Mouse (Mus musculus) retina, adult 2 months (tissue): ENCODE data around the gene Csmd2.

Experiments used
- DNase-seq: peaks from one replicate; pipeline ENCODE4 v3.0.0-alpha.2; 2012; ENCODE audit warnings: low read depth, low spot score

Gene Csmd2

DNA sequence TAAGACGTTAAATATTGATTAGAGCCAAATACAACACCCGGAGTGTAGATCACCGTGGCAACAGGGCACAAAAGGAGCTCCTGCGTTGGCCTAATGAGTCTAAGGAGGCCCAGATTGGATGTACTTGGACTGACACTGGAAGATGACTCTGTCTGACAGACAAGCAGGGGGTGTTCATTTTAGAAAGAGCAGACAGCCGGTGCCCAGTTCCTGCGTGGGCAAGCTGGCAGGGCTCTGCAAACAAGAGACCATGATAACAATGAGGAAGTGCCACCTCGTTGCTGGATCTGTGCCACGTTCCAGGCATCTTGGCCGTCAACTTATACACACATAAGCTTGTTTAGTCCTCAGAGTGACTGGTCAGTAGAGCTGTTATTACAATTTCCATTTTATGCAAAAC lies 342.9 kb downstream of the Csmd2 start:
- DNase-seq: no peak

DNA sequence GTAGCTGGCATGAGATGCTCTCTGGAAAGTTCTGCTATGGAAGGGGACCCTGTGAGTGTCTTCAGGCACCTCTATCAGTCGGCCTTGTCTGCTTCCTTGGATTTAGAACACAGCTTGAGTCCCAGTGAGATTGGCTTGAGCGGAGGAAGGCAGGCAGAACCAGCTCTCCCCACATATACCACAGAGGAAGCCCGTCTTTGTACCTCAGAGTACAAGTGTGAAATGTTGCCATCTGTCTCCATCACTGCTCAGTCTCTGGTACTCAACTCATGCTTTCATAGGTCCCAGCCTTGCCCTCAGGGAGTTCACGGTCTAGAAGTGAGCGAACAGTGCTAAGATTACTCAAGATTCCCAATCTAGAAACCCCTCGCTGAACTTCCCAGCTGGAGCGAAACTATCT lies 352.8 kb downstream of the Csmd2 start:
- no peak for DNase-seq

DNA sequence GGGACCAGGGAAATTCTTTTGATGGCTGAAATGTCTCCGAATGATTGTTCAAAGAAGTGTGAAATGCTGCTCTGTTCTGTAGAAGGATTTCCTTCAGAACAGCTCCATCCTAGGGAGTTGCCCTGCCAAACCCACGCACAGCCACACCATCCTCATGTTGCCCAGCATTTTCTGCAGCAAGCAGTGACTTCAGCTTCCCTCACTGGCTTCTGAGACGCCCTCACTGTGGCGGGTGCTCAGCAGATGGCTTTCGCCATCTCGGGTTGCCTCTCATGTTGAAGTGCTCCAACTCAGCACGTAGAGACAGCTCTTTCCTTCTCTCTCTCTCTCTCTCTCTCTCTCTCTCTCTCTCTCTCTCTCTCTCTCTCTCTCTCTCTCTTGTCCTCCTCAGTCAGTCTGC lies 353.7 kb downstream of the Csmd2 start:
- DNase-seq: no peak

DNA sequence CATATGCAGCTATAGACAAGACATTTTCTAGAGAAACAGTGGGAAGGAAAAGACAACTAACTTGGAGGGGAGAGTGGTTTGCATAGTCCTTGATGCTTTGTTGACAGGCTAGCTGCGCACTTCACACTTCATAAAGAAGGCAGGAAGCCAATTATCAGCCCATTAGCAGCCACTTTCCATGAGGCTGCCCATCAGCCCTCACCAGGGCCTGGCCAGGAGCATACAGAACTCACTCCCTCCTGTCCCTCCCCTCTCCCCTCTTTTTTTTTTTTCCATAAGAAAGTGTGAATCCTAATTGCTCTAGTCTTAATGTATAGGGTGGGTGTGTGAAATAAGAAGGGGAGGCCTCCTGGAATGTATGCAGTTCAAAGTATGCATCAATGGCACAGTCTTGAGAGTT lies 354.6 kb downstream of the Csmd2 start:
- no peak for DNase-seq

DNA sequence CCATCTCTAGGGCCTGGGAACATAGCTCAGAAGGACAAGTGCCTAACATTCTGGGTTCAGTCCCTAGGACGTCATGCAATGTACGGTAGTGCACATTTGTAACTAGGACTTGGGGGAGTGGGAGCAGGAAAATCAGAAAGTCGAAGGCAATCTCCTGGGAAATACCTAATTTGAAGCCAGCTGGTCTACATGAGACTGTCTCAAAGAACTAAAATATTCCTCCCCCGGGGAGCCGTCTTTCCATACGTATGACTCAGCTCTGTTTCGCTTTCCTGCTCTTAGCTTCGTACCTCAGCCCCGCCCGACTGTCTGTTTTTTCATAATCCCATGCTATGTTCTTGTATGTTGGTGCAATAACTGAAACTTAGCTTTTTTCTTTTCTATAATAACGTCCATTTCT lies 371.1 kb downstream of the Csmd2 start:
- DNase-seq: no peak

DNA sequence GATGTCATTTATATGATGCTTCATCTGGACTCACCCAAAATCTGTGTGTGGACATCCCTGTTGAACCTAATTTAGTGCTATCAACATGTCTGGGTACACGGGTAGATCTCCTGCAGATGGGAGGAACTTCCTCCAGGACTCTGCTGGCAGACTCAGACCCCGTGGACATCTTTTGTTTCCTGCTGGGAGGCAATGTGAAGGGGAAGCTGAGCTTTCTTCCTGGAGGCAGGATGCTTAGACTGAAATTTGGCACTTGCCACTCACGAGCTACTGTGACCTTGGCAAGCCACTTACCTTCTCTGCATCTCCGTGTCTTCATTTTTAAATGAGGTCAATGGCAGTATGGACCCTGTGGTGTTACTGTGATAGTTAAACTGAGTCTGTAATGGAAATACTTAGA lies 378.2 kb downstream of the Csmd2 start:
- no peak for DNase-seq

DNA sequence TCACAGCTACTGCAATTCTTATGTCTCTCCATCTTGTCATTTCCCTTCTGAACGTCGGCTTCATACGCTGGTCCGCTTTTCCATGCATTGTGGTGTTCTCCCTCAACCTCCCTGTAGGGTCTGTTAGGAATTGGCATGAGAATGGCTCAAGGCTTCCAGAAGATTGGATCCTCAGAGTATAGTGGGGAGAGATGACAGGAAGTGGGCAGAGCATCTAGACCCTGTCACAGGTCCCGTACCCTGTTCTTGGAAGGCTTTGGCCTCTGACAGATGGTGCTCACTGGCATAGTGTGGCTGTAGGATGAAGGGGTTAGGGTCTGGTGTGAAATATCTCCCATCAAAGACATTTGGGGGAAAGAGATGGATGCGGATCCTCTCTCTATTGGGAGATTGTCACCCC lies 380.4 kb downstream of the Csmd2 start:
- no peak for DNase-seq

DNA sequence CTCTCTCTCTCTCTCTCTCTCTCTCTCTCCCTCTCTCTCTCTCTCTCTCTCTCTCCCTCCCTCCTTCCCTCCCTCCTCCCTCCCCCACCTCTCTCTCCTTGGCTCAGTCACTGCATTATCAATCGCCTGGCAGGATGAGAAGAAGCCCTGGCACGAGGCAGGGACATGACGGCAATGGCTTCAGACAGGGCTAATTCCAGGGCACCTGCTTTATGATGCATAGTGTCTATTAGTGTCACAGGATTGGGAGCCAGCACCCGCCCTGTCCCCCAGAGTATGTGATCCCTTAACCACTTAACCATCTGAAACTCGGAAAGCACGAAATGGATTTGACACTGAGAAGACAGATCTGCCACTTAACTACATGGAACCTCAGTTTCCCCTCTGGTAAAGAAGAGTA lies 384.1 kb downstream of the Csmd2 start:
- no peak for DNase-seq

DNA sequence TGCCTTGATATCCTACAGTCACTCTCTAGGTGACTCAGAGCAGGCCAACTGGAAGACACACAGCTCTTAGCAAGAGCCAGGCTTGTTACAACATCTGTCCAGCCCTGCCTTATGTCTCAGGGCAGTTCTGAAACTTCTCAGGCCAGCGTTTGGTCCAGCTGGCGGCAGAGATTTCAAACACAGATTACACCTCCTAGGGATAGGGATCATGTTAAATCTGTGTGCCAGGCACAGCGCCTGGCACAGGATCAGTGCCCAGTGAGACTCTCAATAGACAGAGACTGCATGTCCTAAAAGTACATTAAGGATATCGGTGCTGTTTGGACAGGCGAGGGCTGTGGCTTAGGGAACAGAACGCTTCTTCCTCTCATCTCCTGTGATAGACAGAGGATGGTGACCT lies 385.5 kb downstream of the Csmd2 start:
- DNase-seq: no peak

DNA sequence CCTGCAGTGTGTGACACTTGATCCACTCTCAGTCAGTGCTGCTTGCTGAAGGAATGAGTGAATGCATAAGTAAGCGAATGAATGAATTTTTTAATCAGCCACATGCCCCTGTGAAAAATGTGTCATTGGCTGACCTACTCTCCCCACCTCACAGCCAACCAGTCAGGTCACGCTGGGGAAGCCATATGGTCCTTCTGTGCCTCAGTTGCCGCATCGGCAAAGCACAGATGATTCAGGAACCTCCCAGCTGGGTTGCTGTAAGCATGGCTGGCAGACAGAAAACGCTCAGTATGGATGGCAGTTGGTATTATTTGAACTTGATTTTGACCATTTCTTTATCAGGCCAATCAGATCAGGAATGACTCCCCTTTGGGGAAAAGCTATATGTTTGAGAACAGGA lies 386.4 kb downstream of the Csmd2 start:
- DNase-seq: no peak

DNA sequence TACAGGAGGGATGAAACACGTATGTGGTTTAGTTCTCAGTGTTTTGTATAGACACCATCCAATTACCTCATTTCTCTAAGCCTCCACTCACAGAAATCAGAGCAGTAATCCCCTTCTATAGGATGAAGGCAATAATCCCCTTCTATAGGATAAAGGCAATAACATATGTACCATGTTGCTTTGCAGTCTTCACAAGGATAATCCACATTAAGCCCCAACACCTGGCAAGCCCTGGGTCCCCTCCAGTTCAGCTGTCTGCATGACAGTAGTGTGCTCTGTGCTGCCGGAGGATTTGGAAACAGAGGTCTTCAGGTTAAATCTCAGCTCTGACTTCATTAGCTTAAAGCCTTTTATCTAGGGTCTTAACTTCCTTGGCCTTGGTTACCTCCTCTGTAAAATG lies 391.3 kb downstream of the Csmd2 start:
- no peak for DNase-seq

DNA sequence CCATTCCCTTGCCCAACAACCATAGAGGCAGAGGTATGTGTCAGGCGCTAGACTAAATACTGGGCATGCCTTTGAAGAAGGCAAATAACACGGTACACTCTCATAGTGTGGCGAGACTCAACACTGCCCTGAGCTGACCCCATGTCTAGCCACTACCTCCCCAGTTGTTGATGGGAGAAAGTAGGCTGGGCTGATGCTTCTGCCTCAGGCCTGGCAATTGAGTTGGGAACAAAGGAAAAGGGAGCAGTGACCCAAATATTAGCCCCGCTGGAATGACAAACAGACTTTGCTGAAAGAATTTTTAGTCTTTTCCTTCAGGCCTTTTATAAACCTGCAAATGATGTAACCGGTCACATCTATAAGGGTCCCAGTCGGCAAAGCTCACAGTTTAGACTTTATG lies 393.7 kb downstream of the Csmd2 start:
- DNase-seq: no peak

DNA sequence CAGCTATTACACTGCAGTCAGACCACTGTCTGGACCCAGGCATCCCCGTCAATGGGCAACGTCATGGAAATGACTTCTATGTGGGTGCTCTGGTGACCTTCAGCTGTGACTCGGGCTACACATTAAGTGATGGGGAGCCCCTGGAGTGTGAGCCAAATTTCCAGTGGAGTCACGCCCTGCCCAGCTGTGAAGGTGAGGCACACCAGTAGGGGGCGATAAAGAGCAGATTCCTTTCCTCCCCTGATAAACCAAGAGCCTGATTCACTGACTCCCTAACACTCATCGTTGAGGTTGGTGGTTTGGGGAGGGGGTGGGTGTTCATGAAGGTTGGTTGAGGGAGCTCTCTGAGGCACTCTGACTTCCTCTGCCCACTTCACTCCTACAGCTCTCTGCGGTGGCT lies 396.1 kb downstream of the Csmd2 start:
- DNase-seq: no peak

DNA sequence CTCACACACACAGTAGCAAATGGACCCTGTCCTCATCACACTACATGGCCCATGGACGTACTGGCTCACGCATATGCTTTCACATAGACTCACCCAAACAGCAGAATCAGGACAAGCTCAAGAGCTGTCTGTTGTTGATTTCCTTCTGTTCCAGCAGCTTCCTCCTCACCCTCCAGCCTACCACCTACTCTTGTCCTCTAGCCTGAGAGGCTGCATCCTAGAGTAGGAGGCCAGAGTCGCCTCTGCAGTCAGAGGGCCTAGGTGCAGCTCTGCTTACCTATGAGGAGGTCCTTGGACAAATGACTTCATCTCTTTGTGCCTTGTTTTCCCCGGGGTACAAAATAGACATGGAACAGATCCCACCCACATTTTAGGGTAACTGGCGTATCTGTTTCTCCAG lies 403.8 kb downstream of the Csmd2 start:
- no peak for DNase-seq

DNA sequence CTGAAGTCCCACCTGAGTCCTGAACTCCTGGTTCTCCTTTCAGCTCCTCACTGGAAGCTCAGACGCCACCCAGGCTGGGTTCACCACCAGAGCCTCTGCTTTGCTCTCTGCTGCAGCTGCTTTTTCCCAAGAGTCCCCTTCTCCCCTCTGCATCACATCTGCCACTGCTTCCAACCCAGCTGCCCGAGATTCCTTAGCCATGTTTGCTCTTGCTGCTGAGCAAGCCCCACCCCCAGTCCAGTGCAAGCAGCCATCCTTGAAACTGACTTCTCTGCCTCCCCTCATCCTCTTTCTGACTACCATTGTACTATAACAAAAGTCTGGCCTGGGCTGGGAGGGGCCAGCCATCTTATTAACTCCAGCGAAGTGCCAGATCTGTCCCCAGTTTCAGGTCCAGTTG lies 404.6 kb downstream of the Csmd2 start:
- no peak for DNase-seq

DNA sequence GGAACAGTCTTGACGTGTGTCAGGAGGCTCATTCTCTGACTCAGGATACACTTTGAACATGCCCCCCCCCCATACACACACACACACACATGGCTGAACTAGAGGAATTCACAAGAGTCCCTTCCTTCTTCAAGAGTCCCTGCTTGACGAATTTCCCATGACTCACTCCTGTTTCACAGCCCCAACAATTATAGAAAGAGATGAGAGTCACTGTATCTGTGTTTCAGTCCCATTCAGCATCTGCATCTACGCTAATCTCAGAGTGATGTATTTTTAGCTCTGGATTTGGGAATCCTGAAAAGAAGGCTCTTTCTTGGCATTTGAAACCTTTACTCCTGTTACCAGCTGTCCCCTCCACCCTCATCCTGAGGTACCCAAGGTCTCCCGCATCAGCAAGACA lies 406.2 kb downstream of the Csmd2 start:
- no peak for DNase-seq

DNA sequence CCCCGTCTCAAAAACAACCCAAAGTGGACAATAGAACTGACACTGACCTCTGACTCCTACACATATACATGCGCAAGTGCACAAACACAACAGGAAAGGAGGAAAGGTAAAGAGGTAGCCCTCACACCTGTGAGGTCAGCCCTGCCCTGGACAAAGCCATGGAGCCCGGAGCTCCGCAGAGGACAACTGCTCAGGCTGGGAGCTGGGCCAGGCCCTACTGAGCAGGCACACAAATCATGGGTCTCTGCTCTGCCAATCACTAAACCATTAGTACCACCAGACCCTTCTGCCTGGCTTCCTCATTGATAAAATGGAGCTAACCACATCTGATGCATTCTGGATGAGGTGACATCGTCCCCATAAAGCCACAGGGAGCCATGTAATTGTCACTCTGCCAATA lies 409.0 kb downstream of the Csmd2 start:
- DNase-seq: no peak

DNA sequence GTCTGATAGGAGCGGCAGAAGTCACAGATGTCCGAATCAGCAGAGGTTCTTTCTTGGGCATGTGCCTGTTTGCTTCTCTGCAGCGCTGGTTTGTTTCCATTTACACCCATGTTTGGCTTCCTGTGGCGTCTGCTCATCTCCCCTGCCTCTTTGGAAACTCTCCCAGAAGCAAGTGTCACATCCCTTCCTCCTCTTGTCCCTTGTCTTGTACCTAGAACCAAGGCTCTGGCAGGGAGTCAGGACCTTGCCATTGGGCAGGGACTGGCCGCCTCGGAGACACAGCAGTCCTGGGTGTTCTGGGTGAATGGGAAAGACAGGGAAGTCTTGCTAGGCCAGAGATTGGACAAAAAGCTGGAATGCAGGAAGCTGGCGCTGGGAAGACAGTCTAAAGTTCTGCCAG lies 410.1 kb downstream of the Csmd2 start:
- DNase-seq: no peak

DNA sequence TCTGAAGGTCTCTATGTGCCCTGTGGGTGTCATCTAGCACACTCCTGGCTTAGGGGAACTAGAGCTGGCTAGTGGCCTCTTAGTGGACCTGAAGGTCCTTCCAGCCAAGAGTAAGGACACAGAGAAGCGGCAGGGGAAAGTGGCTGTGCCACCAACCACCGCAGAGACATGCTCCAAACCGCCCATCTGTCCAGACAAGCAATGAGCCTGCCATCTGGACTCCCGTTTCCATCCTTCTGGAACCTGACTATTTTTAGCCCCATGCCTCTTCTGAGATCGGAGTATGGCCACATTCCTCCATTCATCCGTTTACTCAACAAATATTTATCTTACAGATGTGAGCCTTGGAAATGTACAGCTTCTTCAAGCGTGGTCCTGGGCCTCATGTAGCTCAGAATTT lies 411.3 kb downstream of the Csmd2 start:
- DNase-seq: no peak

DNA sequence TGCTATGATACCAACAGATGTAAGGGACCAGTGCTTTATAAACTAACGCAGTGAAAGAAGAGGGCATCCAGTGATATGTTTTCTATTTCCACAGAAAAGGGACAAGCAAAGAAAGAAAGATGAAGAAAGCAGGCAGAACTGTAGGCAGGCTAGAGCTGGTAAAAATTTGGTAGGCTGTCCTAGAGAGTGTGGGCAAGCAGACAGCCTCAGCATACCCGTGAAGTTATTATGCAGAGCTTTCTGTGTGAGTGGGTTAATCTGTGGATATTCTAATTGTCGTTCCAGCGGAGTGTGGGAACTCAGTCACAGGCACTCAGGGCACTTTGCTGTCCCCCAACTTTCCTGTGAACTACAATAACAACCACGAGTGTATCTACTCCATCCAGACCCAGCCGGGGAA lies 412.4 kb downstream of the Csmd2 start:
- DNase-seq: no peak

DNA sequence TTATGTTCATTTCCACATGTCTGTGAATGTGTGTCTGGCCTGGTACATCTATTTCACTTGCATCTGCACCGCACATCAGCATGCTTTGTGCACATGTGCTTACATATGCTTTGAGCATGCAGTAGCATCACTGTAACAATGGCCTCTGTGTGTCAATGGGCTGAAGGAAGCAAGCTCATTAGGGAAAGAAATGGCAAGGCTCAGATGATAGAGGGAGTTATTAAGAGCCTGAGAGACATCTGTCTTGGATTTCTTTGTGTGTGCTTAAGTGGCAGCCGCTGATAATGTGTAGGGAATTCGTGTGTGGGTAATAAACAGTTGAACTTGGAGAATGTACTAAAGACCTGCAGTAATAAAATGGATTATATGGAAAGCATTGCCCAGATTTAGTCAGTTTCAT lies 413.9 kb downstream of the Csmd2 start:
- DNase-seq: no peak

DNA sequence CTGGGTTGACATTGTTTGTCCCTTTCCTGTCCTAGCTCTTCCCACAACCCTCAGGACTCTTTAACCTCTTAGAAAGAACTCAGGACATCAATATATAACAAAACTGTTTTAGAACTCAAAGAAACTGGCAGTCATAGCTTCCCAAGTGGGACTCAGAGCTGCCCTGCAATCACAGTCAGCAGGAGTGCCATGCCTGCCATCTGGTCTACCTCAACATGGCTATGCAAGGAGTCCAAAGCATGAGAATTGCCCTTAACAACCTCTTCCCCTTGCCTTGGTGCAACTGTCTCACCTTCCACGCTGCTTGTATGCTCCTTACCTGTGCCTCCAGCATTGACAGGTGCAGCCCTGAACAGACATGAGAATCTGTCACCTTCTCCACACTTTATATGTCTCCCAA lies 415.0 kb downstream of the Csmd2 start:
- DNase-seq: no peak

DNA sequence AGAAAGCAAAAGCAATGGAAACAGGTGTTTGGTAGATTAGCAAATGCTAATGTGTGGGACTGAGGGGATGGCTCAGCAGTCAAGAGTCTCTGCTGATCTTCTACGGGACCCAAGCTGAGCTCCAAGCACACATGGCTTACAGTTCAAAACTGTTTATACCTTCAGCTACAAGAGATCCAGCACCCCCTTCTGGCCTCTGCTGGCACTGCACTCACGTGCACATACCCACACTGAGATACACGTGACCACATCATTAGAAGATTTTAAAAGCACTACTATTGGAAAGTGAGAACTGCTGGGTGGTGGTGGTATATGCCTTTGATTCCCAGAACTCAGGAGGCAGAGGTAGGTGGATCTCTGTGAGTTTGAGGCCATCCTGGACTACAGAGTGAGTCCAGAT lies 417.9 kb downstream of the Csmd2 start:
- no peak for DNase-seq

DNA sequence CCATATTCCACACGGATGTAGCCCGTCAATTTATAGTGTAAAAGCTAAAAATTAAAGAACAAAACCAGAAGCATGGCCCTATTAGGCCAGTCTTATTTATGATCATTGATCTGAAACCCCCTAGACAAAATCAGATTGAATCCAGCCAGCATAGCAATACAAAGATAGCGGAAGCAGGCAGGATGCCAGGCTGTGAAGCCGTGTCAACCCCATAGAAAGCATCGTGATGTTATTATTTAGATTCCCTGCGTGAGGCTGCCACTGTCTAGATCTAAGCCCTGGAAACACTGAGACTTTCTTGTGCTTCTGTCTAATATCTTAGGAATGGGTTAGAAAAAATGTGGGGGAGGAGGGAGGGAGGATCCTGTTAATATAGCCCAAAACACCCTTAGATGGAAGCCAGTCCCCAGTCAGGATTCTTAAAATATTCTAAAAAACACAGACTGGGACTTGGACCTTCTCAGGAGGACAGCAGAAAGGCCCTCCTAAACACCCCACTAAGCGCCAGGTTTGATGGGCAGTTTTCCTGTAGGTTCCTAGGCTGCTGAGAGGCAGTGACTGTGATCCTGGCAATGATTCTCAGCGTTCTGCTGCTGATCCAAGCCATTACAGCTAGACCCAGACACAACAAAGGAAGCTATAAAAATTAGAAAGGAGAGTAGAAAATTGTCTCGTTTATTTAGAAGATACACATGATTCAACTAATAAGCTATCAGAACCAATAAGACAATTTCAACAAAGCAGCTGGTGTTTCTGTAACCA lies 419.6 kb downstream of the Csmd2 start:
- DNase-seq: no peak
